Mouse (Mus musculus): ENCODE data around the gene Scmh1. TPM values are rescaled to one million over a fixed set of nuclear protein-coding genes. Genes with fewer than 3 reads are reported as not detected.

Gene Scmh1
- total and polyA plus RNA-seq, 3 experiments, result 6.0 to 66.8 TPM; not detected in 1

DNA sequence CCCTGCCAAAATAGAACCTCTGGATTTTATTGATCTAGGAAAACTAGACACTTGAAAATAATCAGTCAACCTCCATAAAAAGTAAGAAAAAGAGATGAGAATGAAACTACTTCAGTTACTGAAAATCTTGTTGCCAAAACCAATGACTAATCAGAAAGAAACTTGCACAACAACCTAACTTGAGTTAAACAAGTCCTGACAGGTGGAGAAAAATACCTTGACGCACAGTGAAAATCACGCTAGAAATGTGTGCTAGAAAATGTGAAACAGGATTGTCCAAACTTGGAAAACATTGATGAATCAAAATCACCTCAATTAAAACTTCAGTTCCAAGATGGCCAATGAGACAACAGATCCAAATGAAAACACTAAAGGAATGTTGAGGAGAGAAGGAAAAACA, 67.9 kb downstream of the Scmh1 start:
- H3K27ac ChIP-seq (ENCODE audit: control insufficient read depth, low read depth, low read length), result no peak overlapping the region
- no peaks in the 10 kb centered on the region for H3K4me1 ChIP-seq (ENCODE audit: control insufficient read depth in 1 of 2, insufficient read depth in 2 of 2, low read length in 2 of 2)
- peaks cover 0 to 4% of the 10 kb centered on the region in 2 experiments; a peak in 2 of 4 replicates for H3K36me3 ChIP-seq (ENCODE audit: control insufficient read depth in 1 of 2, insufficient read depth in 2 of 2, low read length in 2 of 2)
- no peaks in the 10 kb centered on the region for H3K27me3 ChIP-seq (ENCODE audit: control insufficient read depth in 1 of 2, insufficient read depth in 2 of 2, low read length in 2 of 2)
- H3K4me3 ChIP-seq (ENCODE audit: control insufficient read depth in 1 of 2, insufficient read depth in 1 of 2, low read depth in 2 of 2, low read length in 2 of 2), result no peak overlapping the region
- TF ChIP-seq ETS1 (IDR thresholded peaks at IDR 0.05; ENCODE audit: low read depth, low read length) (no peak), MXI1 (IDR thresholded peaks at IDR 0.05; ENCODE audit: low read depth, low read length) (no peak), ZC3H11A (IDR thresholded peaks at IDR 0.05; ENCODE audit: low read depth, low read length) (no peak), ELF1 (IDR thresholded peaks at IDR 0.05; ENCODE audit: low read depth, low read length) (no peak), TCF12 (IDR thresholded peaks at IDR 0.05; ENCODE audit: low read depth, low read length) (no peak), ZNF384 (IDR thresholded peaks at IDR 0.05; ENCODE audit: low read depth, low read length) (no peak), TAL1 (IDR thresholded peaks at IDR 0.05; ENCODE audit: low read length) (no peak), TBP (IDR thresholded peaks at IDR 0.05; ENCODE audit: low read depth, low read length) (no peak), RCOR1 (IDR thresholded peaks at IDR 0.05; ENCODE audit: low read depth, low read length) (no peak), CHD2 (IDR thresholded peaks at IDR 0.05; ENCODE audit: low read length) (no peak)
- H3K9ac ChIP-seq (ENCODE audit: control insufficient read depth, low read depth, low read length, poor library complexity, severe bottlenecking), result no peak overlapping the region
- H3K9me3 ChIP-seq (replicated peaks; ENCODE audit: insufficient read depth, low read length), result no peaks in the 10 kb centered on the region
- no peak for DNase-seq (ENCODE audit: low read depth, low spot score)
- H3K79me2 ChIP-seq (ENCODE audit: control insufficient read depth, insufficient read depth, low read length, poor library complexity), result no peaks in the 10 kb centered on the region

DNA sequence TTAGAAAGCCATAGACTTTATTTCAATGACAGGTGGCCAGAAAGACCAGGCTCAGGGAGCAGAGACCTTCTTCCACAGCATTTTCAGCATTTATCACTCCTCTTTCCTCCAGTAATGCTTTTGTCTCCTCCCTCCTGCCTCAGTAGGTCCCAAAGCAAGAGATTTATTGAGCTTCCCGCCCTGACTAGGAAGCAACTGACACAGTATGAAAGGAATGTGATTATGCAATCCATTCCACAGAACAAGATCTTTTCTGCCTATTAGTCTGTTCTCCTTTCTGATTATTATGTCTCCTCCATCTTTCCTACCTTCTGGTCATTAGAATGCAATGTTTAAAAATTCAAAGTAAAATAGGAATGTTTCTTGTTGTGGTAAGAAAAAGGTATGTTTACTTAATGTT, 82.6 kb downstream of the Scmh1 start:
- H3K4me3 ChIP-seq (ENCODE audit: control insufficient read depth in 1 of 2, insufficient read depth in 1 of 2, low read depth in 2 of 2, low read length in 2 of 2), result no peak overlapping the region
- H3K27me3 ChIP-seq (ENCODE audit: control insufficient read depth in 1 of 2, insufficient read depth in 2 of 2, low read length in 2 of 2), result no peaks in the 10 kb centered on the region
- H3K36me3 ChIP-seq (ENCODE audit: control insufficient read depth in 1 of 2, insufficient read depth in 2 of 2, low read length in 2 of 2), result peaks cover 3 to 17% of the 10 kb centered on the region in 2 experiments; a peak in 2 of 4 replicates
- H3K27ac ChIP-seq (ENCODE audit: control insufficient read depth, low read depth, low read length), result no peak overlapping the region
- DNase-seq (ENCODE audit: low read depth, low spot score), result no peak
- TF ChIP-seq KAT2A (conservative IDR thresholded peaks at IDR 0.05; ENCODE audit: low read depth, low read length) (no peak), ETS1 (IDR thresholded peaks at IDR 0.05; ENCODE audit: low read depth, low read length) (no peak), MAX (IDR thresholded peaks at IDR 0.05; ENCODE audit: low read length) (no peak), SMC3 (IDR thresholded peaks at IDR 0.05; ENCODE audit: low read depth, low read length) (no peak), USF2 (IDR thresholded peaks at IDR 0.05; ENCODE audit: borderline replicate concordance in 1 of 2, insufficient read depth in 1 of 2, low read depth in 1 of 2, low read length in 2 of 2) (no peak), MYB (IDR thresholded peaks at IDR 0.05; ENCODE audit: low read depth, low read length) (no peak), MAZ (IDR thresholded peaks at IDR 0.05; ENCODE audit: low read depth, low read length) (no peak), POLR2AphosphoS5 (IDR thresholded peaks at IDR 0.05; ENCODE audit: borderline replicate concordance, low read depth, low read length) (no peak), UBTF (IDR thresholded peaks at IDR 0.05; ENCODE audit: borderline replicate concordance, insufficient read depth, low read depth, low read length) (no peak), CHD1 (IDR thresholded peaks at IDR 0.05; ENCODE audit: low read depth, low read length) (no peak), CTCF (IDR thresholded peaks at IDR 0.05 in 2 of 3, conservative IDR thresholded peaks at IDR 0.05 in 1 of 3; ENCODE audit: control insufficient read depth in 1 of 3, insufficient read depth in 1 of 3, low read depth in 2 of 3, low read length in 3 of 3, poor library complexity in 1 of 3, severe bottlenecking in 1 of 3) (no peak), HCFC1 (IDR thresholded peaks at IDR 0.05; ENCODE audit: low read depth, low read length) (no peak), NRF1 (IDR thresholded peaks at IDR 0.05; ENCODE audit: insufficient read depth, low read depth, low read length, poor library complexity, severe bottlenecking) (no peak), RAD21 (IDR thresholded peaks at IDR 0.05; ENCODE audit: low read depth, low read length) (no peak), RCOR1 (IDR thresholded peaks at IDR 0.05; ENCODE audit: low read depth, low read length) (no peak), CHD2 (IDR thresholded peaks at IDR 0.05; ENCODE audit: low read length) (no peak), ZKSCAN1 (IDR thresholded peaks at IDR 0.05; ENCODE audit: low read depth, low read length) (no peak)
- no peak overlapping the region for H3K9ac ChIP-seq (ENCODE audit: control insufficient read depth, low read depth, low read length, poor library complexity, severe bottlenecking)
- no peaks in the 10 kb centered on the region for H3K79me2 ChIP-seq (ENCODE audit: control insufficient read depth, insufficient read depth, low read length, poor library complexity)
- H3K4me1 ChIP-seq (ENCODE audit: control insufficient read depth in 1 of 2, insufficient read depth in 2 of 2, low read length in 2 of 2), result peaks cover 4 to 6% of the 10 kb centered on the region in 2 experiments; a peak in 3 of 4 replicates
- no peaks in the 10 kb centered on the region for H3K9me3 ChIP-seq (replicated peaks; ENCODE audit: insufficient read depth, low read length)

Measured in MEL (cell line).